Mouse (Mus musculus) heart, postnatal 4 days (tissue): Measurements from ENCODE around the gene Sigmar1. TPM values are rescaled to one million over a fixed set of nuclear protein-coding genes. Genes with fewer than 3 reads are reported as not detected.
"Not testable (repeated sequence)": the region's sequence is repeated elsewhere in the genome, so short reads cannot be mapped to it uniquely, and the experiment has no call there.

Source experiments
- DNase-seq: peaks from one replicate; pipeline ENCODE4 v3.0.0; 2021
- total RNA-seq, 2 experiments: library from RNA; stranded (reverse); gene quantifications; 2 replicates each; pipeline ENCODE4 v1.2.3; 2021

The Sigmar1 gene
- total RNA-seq, result 10 to 100 TPM; 26.8 to 28.9 TPM

DNA sequence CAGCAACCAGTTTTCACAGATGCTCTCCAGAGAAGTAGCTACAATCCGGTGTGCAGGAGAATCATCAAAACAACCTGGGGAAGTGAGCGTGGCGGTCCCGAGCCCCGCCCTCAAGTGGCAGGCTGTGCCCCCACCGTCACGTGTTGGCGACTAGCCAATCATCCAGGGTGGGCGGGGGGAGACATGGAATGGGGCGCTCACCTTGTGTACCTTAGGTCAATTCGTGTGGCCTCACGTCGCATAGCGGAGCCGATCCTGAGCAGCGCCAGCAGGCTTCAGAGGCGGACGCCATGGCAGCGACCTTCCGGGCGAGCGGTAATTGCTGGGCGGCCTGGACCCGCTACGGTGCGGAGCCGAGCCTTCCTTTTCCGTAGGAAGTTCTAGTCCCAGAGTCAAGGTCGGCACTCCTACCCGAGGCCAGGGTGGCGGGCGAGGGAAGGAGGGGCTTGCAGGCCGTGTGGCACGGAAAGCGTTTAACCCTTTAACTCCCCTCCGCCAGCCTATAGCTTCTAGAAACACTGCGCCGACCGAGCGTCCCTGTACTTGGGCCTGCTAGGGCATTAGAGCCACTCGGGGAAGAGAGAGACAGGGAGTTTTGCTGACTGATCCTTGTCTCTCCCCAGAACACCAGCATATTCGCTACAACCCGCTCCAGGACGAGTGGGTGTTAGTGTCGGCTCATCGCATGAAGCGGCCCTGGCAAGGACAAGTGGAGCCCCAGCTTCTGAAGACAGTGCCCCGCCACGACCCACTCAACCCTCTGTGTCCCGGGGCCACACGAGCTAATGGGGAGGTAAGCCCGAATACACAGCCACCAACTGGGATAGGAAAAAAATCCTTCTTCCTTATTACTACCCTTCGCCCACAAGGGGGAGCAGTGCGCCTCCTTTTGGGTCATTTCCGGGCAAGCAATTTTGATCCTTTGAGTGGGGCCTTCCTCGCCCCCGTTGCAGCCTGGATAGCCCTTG, at the start of gene Sigmar1:
Gene Sigmar1, minus strand, starts transcription at position 820 of the 968 bp plus-strand sequence.
- peak; percentile 87 for DNase-seq

DNA sequence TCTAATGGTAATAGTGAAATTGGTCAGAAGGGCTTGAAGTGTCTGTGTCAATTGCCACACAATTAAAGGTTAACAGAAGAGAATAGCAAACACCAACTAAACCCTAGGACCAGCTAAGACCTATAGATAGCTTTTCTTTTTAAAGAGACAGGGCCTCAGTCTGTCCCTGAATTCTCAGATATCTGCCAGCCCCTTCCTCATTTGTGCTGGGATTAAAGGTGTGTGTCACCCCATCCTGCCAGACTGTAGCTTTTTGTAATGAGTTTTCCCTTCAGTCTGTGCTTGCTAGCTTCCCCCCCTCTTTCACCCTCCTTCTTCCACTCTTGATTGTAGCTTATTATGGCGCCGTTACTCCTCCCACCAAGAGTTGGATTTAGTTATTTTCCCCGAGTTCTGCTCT, 27.2 kb upstream of the Sigmar1 start:
- not testable (repeated sequence) for DNase-seq

DNA sequence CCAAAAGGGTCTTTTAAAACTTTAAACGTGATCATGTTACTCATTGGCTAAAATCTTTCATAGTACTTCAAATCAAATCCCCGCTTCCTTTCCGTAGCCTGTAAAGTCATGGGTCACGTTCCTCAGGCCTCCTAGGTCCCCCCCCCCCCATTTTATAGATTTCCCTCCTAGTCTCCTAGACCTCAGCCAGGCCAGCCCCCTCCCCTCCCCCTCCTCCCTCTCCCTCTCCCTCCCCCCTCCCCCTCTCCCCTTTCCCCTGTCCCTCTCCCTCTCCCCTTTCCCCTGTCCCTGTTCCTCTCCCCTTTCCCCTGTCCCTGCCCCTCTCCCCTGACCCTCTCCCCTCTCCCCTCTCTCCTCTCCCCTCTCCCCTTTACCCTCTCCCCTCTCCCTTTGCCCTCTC, 26.8 kb upstream of the Sigmar1 start:
- not testable (repeated sequence) for DNase-seq

DNA sequence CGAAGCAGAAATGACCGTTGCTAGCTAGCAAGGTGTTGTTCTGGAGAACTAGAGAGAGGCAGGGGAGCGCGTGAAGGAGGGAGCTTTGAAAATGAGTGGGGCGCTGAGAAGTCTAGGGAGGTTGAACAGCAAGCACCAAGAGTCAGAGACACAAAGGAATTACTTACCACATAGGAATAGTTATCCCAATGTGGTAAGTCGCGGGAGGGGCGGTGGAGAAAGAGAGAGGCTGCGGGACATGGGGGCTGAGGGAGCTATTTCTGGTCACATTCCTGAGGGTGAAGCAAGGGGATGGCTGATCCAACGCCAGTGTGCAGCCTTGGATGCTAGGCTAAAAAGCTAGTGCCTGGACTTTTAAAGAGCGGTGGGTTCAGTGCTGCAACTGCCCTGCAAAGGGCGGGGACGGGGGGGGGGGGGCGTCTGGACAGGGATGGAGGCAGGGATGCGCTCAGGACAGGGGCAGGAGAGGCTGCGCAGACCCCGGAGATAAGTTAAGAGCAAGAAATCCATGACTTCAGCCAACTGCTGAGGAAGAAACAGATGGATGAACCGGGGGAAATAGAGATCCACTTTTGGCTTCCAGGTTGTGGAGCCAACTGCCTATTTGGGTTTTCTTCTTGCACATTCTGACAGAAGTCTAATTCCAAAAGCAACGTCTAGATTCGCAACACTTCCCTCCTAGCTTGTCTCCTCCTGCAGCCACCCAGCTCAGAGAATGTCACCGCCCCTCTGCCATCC, 26.0 kb upstream of the Sigmar1 start:
- not testable (repeated sequence) for DNase-seq

DNA sequence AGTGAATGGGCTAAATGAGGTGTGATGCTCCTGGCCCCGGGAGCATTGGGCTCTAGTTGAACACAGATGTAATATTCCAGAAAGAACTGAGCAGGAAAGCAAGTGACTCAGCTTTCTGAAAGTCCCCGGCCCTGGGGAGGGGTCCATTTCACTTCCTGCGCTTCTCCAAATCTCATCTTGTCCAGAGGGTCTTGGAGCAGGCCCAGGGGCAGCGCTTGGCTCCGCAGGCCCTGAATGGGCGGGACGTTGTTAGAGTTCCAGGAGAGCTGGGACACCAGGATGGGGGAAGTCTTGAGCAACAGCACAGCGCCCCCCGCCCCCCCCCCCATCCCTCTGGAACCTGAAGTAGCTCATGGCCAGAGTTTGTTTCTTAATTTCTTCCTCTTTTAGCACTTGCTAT, 25.3 kb upstream of the Sigmar1 start:
- not testable (repeated sequence) for DNase-seq

DNA sequence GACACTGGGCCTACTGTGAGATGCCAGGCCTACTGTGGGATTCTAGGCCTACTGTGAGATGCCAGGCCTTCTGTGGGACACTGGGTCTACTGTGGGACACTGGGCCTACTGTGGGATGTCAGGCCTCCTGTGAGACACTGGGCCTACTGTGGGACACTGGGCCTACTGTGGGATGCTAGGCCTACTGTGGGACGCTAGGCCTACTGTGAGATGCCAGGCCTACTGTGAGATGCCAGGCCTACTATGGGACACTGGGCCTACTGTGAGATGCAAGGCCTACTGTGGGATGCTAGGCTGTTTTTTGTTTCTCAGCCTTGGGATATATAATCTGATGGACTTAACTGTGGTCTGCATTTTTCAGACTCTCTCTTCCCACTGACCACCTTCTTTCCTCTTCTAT, 19.9 kb upstream of the Sigmar1 start:
- not testable (repeated sequence) for DNase-seq

DNA sequence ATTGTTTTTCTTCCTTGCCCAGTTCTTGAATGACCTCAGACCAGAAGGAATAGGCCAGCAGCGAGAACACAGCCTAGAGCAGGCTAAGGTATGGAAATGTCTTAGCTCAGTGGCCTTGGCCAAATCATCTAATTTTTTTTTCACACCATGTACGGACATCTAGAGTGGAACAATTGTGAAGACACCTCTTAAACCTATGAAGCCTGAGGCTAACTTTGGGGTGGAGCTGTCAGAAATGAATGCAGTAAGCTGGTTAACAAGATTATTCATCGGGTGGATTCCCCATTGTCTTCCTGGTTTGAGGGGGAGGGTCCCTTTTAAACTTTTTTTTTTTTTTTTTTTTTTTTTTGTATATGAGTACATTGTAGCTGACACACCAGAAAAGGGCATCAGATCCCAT, 18.5 kb upstream of the Sigmar1 start:
- not testable (repeated sequence) for DNase-seq

DNA sequence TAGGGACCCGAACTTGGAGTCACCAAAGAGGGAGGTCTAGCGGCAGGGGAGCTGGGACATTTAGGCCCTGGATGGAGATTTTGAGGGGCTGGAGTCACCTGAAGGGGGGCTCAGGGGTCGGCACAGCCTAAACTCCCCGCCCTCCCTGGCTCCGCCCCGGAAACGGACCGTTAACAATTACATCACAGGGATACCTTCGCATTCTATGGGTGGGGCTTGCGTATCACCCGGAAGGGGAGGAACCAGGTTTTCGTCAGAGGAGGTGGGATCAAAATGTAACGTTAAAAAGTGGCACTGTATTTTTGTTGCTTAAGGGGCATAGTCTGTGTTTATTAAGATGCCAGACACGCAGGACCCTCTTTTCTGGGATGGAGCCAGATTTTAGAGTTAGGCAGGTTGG, 18.0 kb upstream of the Sigmar1 start, which contains the start of gene Ccl27a:
Gene Ccl27a, minus strand, starts transcription at position 246 of the 400 bp plus-strand sequence.
- peak; percentile 80 for DNase-seq

DNA sequence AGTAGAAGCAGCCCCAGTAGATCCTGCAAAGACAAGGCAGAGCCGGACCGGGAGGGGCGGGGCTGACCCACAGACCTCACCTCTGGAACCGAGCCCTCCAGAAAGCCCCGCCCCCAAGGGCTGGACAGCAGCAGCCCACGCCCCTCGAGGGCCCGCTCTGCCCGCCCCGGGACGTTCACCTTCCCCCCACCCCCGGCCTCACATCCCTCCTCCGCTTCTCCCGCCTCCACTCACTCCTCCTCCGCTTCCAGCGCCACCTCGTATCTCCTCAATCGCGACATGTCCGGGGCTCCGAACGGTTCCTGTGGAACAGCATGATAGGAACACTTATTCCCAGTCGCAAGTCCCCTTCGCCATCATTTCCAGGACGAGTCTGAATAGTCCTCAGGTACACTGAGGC, 17.5 kb upstream of the Sigmar1 start:
- peak; percentile 71 for DNase-seq

DNA sequence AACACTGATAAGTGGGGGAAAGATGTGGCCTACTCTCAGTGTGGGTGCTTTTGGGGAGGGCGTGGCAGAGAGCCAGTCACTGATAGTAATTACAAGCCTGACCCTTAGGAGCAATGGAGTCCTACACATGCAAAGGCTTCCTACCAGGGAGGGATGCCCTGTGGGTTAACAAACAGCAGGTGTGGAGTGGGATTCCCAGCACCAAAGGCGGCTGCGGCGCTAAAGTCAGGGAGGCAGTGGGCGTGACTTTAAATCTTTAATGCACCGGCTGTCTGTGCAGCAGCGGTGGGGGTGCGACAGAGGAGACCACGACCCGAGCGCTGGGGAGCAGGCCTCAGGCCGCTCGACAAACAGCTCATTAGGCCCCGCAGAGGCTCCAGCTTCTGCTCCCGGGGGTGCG, 17.0 kb upstream of the Sigmar1 start:
- not testable (repeated sequence) for DNase-seq

DNA sequence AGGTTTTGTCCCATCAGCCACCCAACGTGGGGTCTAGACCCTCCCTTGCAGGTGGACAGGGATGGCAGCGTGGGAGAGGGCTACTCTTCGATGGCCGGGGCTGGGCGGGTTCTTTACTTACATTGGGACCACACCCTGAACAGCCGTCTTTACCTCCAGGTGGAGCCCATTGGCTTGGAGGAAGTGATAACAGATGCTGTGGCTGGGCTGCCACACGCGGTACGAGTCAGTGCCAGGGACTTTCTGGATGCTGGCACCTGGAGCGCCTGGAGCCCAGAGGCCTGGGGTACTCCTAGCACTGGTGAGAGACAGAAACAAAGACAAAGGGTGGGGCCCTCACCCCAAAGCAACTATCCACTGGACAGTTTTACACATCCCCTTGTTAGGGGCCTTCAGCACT, 11.3 kb upstream of the Sigmar1 start:
- DNase-seq, result not testable (repeated sequence)

DNA sequence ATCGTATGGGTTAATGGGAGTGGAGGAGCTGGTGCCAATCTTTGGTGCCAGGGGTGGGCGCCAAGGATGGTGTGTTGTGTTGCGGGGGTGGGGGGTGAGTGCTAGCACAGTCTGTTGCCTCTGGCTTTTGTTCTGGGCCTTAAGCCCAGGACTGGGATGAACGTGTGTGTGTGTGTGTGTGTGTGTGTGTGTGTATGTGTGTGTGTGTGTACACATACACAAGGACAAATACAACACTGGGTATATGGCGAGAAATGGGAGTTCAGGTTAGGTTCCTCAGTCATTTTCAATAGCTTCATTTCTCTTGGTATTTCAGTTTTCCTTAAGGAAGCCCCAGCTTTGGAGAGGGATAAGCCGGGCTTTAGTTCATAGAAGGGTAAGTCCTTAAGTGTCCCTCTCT, 7.2 kb upstream of the Sigmar1 start:
- DNase-seq, result not testable (repeated sequence)

DNA sequence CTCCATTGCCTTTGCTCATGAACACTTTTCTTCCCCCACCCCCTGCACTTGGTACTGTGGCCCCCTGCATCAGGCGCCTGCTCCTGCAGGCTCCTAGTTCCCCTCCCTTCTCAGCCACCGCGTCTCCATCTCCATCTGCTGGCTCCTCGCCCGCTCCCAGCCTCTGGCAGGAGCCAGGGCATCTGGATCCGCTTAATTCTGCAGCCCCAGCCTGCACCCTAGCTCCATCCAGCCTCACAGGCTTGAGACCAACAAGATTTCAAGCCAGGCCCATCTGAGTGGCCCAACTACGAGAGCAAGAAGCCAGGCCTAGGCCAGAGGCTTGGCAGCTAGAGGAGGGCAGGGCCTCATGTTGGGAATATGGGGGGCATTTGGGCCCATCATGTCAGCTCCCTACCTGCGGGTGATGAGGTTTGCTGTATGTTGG, 6.7 kb upstream of the Sigmar1 start:
- DNase-seq, result peak; percentile 79

DNA sequence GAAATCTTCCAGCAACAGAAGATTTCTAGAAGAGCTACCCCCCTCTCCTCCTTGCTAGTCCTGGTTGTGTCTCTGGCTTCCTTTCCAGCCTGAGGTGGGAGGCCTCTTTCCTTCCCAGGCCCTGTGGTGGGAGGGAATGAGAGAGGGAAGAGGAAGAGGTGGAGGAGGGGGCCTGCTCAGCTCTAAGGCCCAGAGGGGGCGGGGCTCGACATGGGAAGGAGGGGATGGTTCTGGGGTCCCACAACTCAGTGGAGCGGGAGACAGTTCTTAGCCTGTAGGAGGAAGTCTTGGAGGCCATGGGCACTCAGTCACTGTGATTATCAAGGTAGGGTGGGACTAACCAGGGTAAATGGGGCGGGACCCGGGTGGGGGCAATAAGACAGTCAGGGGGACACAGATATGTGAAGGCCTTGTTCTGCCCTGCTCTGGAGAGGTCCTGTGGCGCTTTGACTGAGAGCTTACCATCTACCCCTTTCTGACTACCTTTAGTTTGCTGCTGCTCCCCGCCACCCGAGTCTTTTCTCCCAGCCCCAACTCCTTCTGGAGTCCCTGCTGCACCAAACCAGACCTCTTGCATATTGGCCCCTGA, 6.2 kb upstream of the Sigmar1 start:
- peak; percentile 38 for DNase-seq

DNA sequence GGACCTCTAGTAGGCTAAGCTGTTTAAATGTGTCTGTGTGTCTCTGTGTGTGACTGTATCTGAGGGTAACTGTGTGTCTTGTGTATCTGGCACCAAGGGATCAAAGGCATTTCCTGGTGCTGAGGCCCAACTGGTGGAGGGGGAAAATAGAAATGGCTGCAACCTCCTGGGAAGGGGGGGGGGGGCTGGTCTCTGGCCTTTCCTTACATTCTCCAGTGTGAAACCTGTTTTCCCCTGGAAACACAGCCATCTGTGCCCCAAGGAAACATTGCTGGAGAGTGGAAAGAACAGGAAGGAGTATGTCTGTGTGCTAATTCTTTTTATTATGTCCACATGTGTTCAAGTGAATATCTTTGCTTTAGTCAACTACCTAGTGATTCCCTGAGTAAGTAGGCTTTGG, 5.7 kb upstream of the Sigmar1 start:
- DNase-seq, result no peak

DNA sequence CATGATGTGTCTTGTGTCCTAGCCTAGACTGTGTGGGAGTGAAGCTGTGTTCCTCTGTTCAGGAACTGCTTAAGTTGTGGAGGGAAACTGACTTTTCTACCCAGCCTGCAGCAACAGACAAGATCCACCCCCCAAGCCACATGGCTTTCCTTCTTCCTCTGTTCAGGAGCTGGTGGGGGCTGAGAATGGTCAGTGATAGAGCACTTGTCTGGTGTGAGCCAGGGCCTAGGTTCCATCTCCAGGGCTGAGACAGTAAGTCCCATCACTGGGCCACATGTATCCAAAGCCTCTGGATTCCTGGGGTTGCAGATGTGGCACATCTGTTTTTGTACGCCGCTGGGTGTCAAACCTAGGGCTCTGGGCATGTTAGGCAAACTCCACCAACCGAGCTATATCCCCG, 5.0 kb upstream of the Sigmar1 start:
- DNase-seq, result no peak

DNA sequence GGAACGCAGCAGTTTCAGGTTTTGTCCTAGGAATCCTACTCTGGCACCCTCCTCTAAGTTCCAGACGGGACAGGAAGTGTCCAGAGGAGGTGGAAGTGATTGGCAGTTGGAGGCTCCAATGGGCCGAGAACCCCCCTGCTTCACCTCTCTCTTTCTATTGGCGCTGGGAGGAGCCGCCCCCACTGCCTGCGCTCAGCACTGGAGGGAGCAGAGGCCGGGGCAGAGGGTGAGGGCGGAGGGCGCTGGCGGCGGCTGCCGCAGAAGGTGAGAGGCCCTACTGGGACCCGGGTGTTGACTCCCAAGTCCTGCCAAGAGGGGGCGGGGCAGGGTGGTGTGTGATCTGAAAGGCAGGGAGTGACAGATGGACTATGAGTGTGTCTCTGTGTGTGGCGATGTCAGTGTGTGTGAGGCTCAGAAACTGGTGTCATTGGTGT, 4.3 kb upstream of the Sigmar1 start:
- peak; percentile 95 for DNase-seq

DNA sequence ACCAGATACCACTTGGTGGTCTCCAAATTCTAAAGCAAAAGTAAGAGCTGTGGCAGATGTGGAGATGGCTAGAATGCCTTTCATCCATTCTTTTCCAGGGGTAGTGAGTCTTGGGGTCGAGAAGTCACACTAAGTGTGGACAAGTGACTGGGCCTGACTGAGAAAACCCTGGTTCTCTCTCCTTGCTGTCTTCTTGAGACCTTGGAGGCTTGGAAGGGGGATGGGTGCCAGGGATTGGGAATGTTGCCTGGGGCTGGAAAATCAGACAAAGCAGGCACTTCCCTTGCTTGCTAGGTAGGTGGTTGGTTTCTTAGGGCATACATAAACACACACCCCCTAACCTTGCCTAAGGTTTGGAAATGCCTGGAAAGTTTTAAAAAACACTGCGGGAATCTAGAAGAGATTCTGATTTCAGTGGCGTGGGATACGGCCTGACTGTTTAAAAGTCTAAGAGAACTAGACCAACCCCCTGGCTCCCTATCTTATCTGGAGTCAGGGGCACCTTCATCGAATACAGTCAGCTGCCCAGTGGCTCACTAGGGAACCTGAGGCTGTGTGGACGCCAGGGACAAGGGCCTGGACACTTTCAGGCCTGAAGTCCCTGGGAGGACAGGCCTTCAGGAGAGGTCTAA, 3.8 kb upstream of the Sigmar1 start:
- peak; percentile 28 for DNase-seq

DNA sequence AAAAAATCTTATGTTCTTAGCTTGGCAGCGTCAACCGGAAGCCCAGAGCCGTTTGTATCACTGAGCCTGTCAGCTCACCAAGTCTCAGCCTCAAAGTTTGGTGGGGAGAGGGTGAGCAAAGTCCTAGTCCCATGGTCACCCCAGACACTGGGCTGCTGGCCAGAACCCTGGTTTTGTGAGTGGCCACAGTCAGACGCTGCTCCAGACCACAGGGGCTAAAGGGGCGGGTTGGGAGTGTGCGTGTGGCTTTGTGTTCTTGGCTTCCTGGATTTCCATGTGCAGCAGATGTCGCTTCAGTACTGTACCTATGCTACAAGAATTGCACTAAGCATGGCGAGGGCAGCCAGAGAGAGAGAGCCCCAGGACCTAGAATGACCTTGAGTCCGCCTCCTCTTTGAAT, 3.2 kb upstream of the Sigmar1 start:
- DNase-seq, result peak; percentile 68

DNA sequence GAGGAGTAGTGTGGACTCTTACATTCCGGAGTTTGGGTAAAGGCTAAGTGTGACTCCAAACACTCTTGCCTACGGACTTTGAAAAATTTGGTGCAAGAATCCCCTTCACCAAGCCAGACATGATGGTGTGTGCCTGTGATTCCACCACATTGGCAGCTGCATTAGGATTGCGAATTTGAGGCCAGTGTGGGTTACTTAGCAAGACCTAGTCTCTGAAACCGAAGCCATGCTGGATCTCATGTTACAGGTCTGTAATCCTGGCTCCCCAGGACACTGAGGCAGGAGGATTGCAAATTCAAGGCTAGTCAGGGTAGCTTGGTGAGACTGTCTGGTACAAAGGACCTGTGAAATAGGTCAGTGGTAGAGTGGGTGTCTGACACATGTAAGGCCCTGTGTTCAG, 2.7 kb upstream of the Sigmar1 start:
- no peak for DNase-seq

DNA sequence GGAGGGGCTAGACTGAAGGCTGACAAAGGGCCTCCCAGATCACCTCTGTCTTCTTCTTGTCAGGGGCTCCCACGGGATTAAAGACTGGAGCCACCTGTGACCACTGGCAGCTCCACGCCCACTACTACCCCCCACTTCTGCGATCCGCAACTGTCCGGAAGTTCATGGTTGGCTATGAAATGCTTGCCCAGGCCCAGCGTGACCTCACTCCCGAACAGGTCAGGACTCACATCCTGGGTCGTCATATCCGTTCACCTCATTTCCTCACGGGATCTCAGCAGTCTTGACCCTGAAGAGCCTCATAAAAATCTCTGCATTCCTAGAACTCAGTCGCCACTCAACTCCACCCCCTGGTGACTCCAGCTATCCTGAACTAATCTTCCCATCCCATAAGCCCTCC, 2.1 kb upstream of the Sigmar1 start:
- no peak for DNase-seq

DNA sequence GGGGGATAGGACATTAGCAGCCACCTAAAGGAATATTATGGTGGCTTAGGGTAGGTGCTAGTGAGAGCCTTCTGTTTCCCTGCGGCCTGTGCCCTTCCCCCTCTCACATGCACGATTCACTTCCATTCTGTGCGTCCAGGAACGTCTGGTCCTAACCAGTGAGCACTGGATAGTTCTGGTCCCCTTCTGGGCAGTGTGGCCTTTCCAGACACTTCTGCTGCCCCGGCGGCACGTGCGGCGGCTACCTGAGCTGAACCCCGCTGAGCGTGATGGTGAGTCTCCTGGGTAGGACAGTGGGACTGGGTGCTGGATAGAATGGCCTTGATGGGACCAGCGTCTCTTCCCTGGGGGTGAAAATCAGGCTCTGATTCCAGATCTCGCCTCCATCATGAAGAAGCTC, 1.4 kb upstream of the Sigmar1 start:
- DNase-seq, result no peak
